Mouse (Mus musculus): Measurements from ENCODE around the gene BC049715. TPM values are rescaled to one million over a fixed set of nuclear protein-coding genes. Genes with fewer than 3 reads are reported as not detected.
"Not testable (repeated sequence)": the region's sequence is repeated elsewhere in the genome, so short reads cannot be mapped to it uniquely, and the experiment has no call there.

BC049715 gene
- total RNA-seq, 2 experiments from 2014 or later = 0.27 to 0.36 TPM

DNA sequence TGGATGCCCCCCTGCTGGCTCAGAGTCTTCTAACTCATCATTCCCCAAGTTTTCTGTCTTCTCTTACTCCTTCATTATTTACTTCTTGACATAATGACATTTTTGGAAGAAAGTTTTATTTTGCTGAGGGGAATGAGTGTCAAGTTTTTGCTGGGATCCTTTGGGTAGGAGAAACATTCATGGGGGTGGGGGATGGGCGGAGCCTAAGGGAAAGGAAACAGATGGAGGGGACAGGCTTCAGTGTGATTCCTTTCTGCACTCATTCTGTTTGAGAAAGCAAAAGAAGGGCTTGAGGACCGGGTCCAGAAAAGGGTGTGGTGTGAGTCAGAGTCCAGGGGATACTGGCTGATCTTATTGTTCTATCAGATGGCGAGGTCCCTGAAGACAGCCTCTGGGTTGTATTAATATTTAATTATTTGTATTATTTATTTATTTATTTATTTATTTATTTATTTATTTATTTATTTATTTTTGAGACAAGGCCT is 56.0 kb downstream of the BC049715 start:
- intact Hi-C loops (cut with DNase I) = no loop called here
- DNase-seq = no peak

DNA sequence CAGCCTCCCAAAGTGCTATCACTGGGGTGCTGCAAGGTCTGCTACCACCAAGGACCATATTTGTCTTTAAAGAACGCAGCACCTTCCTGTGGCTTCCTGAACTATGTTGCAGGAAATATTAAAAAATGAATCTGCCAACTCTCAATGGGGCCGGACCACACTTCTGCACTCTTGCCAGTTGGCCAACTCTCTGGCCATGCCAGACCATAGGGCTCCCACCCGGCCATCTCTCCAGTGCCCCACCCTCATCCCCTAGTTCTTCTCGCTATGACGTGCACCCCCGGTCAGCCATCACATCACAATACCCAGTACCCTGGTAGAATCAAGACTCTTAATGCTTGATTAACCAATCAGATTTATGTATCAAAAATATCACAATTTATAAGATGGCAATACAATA is 56.5 kb downstream of the BC049715 start:
- no peak for DNase-seq
- intact Hi-C loops (cut with DNase I) = no loop called here

DNA sequence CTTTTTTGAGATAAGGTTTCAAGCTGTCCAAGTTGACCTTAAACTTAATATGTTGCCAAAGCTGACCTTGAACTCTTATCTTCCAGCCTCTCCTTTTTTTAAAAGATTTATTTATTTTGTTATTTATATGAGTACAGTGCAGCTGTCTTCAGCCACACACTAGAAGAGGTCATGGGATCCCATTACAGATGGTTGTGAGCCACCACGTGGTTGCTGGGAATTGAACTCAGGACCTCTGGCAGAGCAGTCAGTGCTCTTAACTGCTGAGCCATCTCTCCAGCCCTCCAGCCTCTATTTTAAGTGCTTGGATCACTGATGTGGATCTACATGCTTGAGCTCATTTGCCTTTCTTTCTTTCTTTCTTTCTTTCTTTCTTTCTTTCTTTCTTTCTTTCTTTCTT is 57.3 kb downstream of the BC049715 start:
- DNase-seq; intact Hi-C loops (cut with DNase I): not testable (repeated sequence)

DNA sequence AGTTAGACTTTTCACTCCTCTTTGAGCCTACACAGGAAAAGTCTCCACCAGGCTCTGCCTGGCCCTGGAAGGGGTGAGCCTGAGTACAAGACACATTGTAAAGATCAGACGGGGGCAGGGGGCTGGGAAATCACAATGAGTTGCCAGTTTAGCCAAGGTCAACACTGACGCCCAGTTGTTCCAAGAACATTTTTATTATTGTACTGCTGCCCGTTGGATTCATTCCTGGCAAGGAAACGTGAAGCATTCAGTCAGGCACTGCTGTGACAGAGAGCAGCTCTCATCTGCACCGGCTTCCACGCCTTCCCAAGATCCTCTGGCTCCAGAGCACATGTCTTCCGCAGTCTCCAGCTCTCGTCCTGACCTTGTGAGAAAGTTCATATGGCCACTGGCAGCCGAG is 60.4 kb downstream of the BC049715 start:
- intact Hi-C loops (cut with DNase I) = no loop called here
- DNase-seq = peak; percentile 66 to 75

DNA sequence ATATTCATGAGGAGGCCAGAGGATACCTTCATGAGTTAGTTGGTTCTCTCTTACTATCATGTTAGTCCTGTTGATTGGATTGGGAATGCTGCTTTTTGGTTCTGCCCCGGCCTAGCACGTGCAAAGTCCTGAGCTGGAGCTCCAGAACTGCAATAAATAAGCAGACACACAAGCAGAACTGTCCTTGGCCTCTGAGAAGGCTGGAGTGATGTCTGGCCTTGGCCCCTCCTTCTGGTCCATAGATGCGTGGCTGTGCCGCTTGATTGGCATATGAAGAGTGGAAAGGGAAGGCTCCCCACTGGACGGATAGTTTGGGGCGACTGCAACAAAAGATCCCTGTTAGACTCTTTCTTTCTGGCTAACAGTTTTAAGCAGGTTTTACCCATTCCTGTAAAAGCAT is 61.6 kb downstream of the BC049715 start:
- intact Hi-C loops (cut with DNase I) = no loop called here
- no peak for DNase-seq

DNA sequence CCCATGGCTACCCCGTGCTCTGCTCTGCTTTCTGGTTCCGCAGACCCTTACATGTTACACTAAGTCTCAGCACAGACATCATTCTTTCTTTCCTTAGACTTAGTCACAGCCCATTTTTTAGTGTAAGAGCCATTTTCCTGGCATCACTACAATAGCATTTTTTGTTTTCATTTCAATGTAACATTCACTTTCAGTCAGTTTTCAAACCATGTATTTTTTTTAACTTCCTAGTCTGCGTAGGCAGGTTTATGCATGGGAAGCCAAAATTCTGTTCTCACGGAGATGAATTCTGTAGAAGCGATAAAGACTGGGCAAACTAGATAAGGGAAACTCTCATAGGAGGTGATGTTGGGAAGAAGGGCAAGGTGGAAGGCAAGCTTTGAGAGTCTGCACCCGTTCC is 62.1 kb downstream of the BC049715 start:
- DNase-seq = no peak
- intact Hi-C loops (cut with DNase I) = no loop called here

Small RNA genes within 50 kb of the gene (microRNA-seq; reads per million reads assigned to microRNA genes)
- gene Gm44364 (ENCODE audit: borderline number of aligned reads in 2 of 2) = 0 reads per million in 2 experiments

Other genes starting within 250 kb of the BC049715 start
- 10 to 100 TPM; 46.5 TPM for gene Plbd1, start 165.7 kb upstream of the BC049715 start, total RNA-seq (2021)
- not detected for gene Gucy2c, start 45.9 kb upstream of the BC049715 start, total RNA-seq (2021)
- 1 to 10 TPM; 8.2 to 8.5 TPM for gene Hist4h4, start 23.2 kb upstream of the BC049715 start, total RNA-seq (2021)
- 10 to 100 TPM; 29.9 to 30.9 TPM for gene H2afj, start 19.4 kb upstream of the BC049715 start, total RNA-seq (2021)
- 10 to 100 TPM; 63.3 to 64.1 TPM for gene Wbp11, start 607 bp downstream of the BC049715 start, total RNA-seq (2021)
- gene Smco3, start 7.8 kb downstream of the BC049715 start, total RNA-seq (2021) = not detected
- 10 to 100 TPM; 21.9 to 26.1 TPM for gene Art4, start 30.1 kb downstream of the BC049715 start, total RNA-seq (2021)
- 100 to 1,000 TPM; 344 to 476 TPM for gene Mgp, start 48.2 kb downstream of the BC049715 start, total RNA-seq (2021)
- gene Erp27, start 94.6 kb downstream of the BC049715 start, total RNA-seq (2021) = not detected
- gene Pde6h, start 96.2 kb downstream of the BC049715 start, total RNA-seq (2021) = not detected
- gene Arhgdib, start 114.3 kb downstream of the BC049715 start, total RNA-seq (2021) = 10 to 100 TPM; 25.5 to 27.2 TPM